ENCODE assay signal across 9 mouse cellular contexts in genomic region chr5:66798591-66799003, GRCm38 (mm10). TPM values are rescaled to one million over a fixed set of nuclear protein-coding genes. Genes with fewer than 3 reads are reported as not detected.
DNase-seq lines count a peak whose midpoint lies in the region; ATAC-seq and TF ChIP-seq lines count a peak whose summit lies in the region.
"Had no signal": no experiment of that assay in that cellular context is flagged by ENCODE, and none has a peak within 500 bp of the region (broad histone marks: within the 10 kb centered on the region; RNA-seq: fewer than 3 reads in every experiment).

No protein-coding gene starts in this region.

- no peak overlapping the region for H3K27ac ChIP-seq in neural tube, embryonic 12.5 days
- H3K27ac ChIP-seq in lung, postnatal 0 days (ENCODE audit: low read length) = peak overlapping the region; percentile 74
- H3K27ac ChIP-seq in stomach, embryonic 16.5 days (ENCODE audit: low read length) = no peak overlapping the region

- no peaks in the 10 kb centered on the region for H3K27me3 ChIP-seq in neural tube, embryonic 12.5 days (replicated peaks)
- no peaks in the 10 kb centered on the region for H3K27me3 ChIP-seq in lung, postnatal 0 days (replicated peaks; ENCODE audit: insufficient read depth, low read length)
- no peaks in the 10 kb centered on the region for H3K27me3 ChIP-seq in stomach, embryonic 16.5 days (ENCODE audit: control insufficient read depth, insufficient read depth, low read length)

- no peaks in the 10 kb centered on the region for H3K36me3 ChIP-seq in neural tube, embryonic 12.5 days
- no peaks in the 10 kb centered on the region for H3K36me3 ChIP-seq in lung, postnatal 0 days (ENCODE audit: insufficient read depth, low read length)
- no peaks in the 10 kb centered on the region for H3K36me3 ChIP-seq in stomach, embryonic 16.5 days (ENCODE audit: control insufficient read depth, insufficient read depth, low read length)

- TF ChIP-seq EP300 in lung, postnatal 0 days (IDR thresholded peaks at IDR 0.05) = peak; percentile 97

- H3K9me3 ChIP-seq in neural tube, embryonic 12.5 days = no peaks in the 10 kb centered on the region
- H3K9me3 ChIP-seq in lung, postnatal 0 days (ENCODE audit: low read length) = no peaks in the 10 kb centered on the region
- no peaks in the 10 kb centered on the region for H3K9me3 ChIP-seq in stomach, embryonic 16.5 days (replicated peaks; ENCODE audit: control insufficient read depth, low read length)

- TF ChIP-seq CTCF in lung, postnatal 0 days (IDR thresholded peaks at IDR 0.05) = no peak

- H3K4me3 ChIP-seq in neural tube, embryonic 12.5 days = no peak overlapping the region
- H3K4me3 ChIP-seq in lung, postnatal 0 days (ENCODE audit: low read depth, low read length) = no peak overlapping the region
- no peak overlapping the region for H3K4me3 ChIP-seq in stomach, embryonic 16.5 days (replicated peaks; ENCODE audit: low read length)

- ATAC-seq in neural tube, embryonic 12.5 days (ENCODE audit: low FRiP score, low read depth) = peak; percentile 61; the same call in 1 of the 2 replicates
- peak; percentile 87 for ATAC-seq in lung, postnatal 0 days
- ATAC-seq in stomach, embryonic 16.5 days (ENCODE audit: insufficient read depth, low FRiP score) = peak; percentile 72; the same call in 1 of the 2 replicates
- no peak for ATAC-seq in erythroid progenitor cell, adult 5-6 weeks (replicated peaks; ENCODE audit: low FRiP score, poor library complexity, severe bottlenecking)

- peak overlapping the region; percentile 13 for H3K4me2 ChIP-seq in neural tube, embryonic 12.5 days (replicated peaks)
- peak overlapping the region; percentile 12 for H3K4me2 ChIP-seq in lung, postnatal 0 days (replicated peaks; ENCODE audit: low read depth, low read length)
- no peak overlapping the region for H3K4me2 ChIP-seq in stomach, embryonic 16.5 days (ENCODE audit: low read depth, low read length)

- 20% methylated on average over 8 of the region's 8 CpGs for WGBS in neural tube, embryonic 12.5 days
- 5% methylated on average over 8 of the region's 8 CpGs for WGBS in lung, postnatal 0 days
- 8% methylated on average over 8 of the region's 8 CpGs for WGBS in stomach, embryonic 16.5 days

- H3K4me1 ChIP-seq in neural tube, embryonic 12.5 days = peaks cover 40% of the 10 kb centered on the region
- H3K4me1 ChIP-seq in lung, postnatal 0 days (ENCODE audit: insufficient read depth, low read depth, low read length) = peaks cover 33% of the 10 kb centered on the region; the same call in 1 of the 2 replicates
- H3K4me1 ChIP-seq in stomach, embryonic 16.5 days (ENCODE audit: control insufficient read depth, insufficient read depth, low read length) = peaks cover 3% of the 10 kb centered on the region; the same call in 1 of the 2 replicates

- DNase-seq in adrenal gland, adult 2 months = peak; percentile 60
- DNase-seq in adrenal gland, postnatal 25 days = no peak
- no peak for DNase-seq in neural tube, embryonic 10.5 days (ENCODE audit: extremely low spot score, low spot score)
- DNase-seq in lung, postnatal 0 days (ENCODE audit: low spot score) = peak; percentile 93
- DNase-seq in layer of hippocampus, adult 9-10 months (ENCODE audit: low spot score) = no peak
- DNase-seq: cerebellum, adult 9-10 months had no signal

- no peak overlapping the region for H3K9ac ChIP-seq in neural tube, embryonic 12.5 days
- no peak overlapping the region for H3K9ac ChIP-seq in lung, postnatal 0 days (replicated peaks; ENCODE audit: low read depth)
- no peak overlapping the region for H3K9ac ChIP-seq in stomach, embryonic 16.5 days (ENCODE audit: low read length)

RNA-seq across cellular contexts. Expression of gene Limch1, which starts 53.0 kb away (rescaled TPM):
- 10 to 100 TPM; 69.3 to 93.7 TPM for total RNA-seq in adrenal gland, adult 2 months (2021)
- polyA plus RNA-seq in adrenal gland, adult 2 months (2012; rRNA removed) = 9.8 and 10.1 TPM in 2 replicates
- 83.8 and 127 TPM in 2 replicates for total RNA-seq in adrenal gland, postnatal 25 days (2021)
- polyA plus RNA-seq in neural tube, embryonic 12.5 days (2016; fragmentation: Nextera tagmentation; extraction: Ambion mirVana) = 59.8 and 63.7 TPM in 2 replicates
- 368 and 398 TPM in 2 replicates for polyA plus RNA-seq in lung, postnatal 0 days (2015; fragmentation: Nextera tagmentation; extraction: Ambion mirVana)
- 9.3 and 13.0 TPM in 2 replicates for polyA plus RNA-seq in stomach, embryonic 16.5 days (2015; fragmentation: Nextera tagmentation; extraction: Ambion mirVana)
- total RNA-seq in erythroid progenitor cell, adult 5-6 weeks (2015; ENCODE audit: low replicate concordance) = not detected in 2 replicates
- total RNA-seq in erythroid progenitor cell, adult 5-6 weeks (2017; ENCODE audit: low replicate concordance) = 0.39 TPM in 1 of 2 replicates, not detected in the other

Comparison
In these comparisons a context has a peak if more than half of its experiments do, and no peak if none do; other contexts are left out.
1. DNase-seq: peak in adrenal gland, adult 2 months (single experiment) and lung, postnatal 0 days (single experiment); none in adrenal gland, postnatal 25 days (single experiment), neural tube, embryonic 10.5 days (single experiment) and layer of hippocampus, adult 9-10 months (single experiment).